Comparison of ENCODE assay signal across 13 mouse cellular contexts in the genomic region with DNA sequence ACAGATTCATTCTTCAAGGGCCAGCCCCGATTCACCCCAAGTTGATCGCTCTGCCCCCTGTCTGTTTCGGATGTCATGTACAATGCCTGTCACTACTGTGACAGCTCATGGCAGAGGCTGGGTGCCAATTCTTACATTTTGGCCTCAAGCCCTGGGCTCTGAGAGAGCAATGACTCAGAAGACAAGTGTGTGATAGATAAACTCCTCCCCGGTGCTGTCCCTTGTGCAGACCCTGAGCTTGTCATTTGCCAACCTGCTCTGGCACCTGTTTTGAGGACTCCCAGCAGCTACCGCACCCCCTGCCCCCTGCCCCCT.
DNase-seq lines count a peak whose midpoint lies in the region; ATAC-seq and TF ChIP-seq lines count a peak whose summit lies in the region.
"Had no signal": no experiment of that assay in that cellular context is flagged by ENCODE, and none has a peak within 500 bp of the region (broad histone marks: within the 10 kb centered on the region; RNA-seq: fewer than 3 reads in every experiment).

No protein-coding gene starts in this region.

- H3K4me2 ChIP-seq in forebrain, embryonic 15.5 days (replicated peaks), result no peak overlapping the region
- no peak overlapping the region for H3K4me2 ChIP-seq in stomach, postnatal 0 days (replicated peaks; ENCODE audit: low read depth)
- H3K4me2 ChIP-seq: midbrain, embryonic 13.5 days had no signal

- TF ChIP-seq POLR2A in kidney, adult 2 months (IDR thresholded peaks at IDR 0.05; ENCODE audit: low read depth, low read length), result no peak

- H3K9ac ChIP-seq in forebrain, embryonic 15.5 days (replicated peaks), result no peak overlapping the region
- no peak overlapping the region for H3K9ac ChIP-seq in stomach, postnatal 0 days (ENCODE audit: low read length)
- H3K9ac ChIP-seq: midbrain, embryonic 13.5 days had no signal

- no peaks in the 10 kb centered on the region for H3K36me3 ChIP-seq in forebrain, embryonic 15.5 days
- no peaks in the 10 kb centered on the region for H3K36me3 ChIP-seq in forebrain, embryonic 10.5 days (replicated peaks)
- no peaks in the 10 kb centered on the region for H3K36me3 ChIP-seq in kidney, adult 2 months (ENCODE audit: control insufficient read depth, insufficient read depth, low read length)
- H3K36me3 ChIP-seq in stomach, postnatal 0 days (ENCODE audit: control insufficient read depth, insufficient read depth, low read length), result no peaks in the 10 kb centered on the region
- H3K36me3 ChIP-seq: midbrain, embryonic 13.5 days had no signal

- peak; percentile 72 for ATAC-seq in forebrain, embryonic 15.5 days (replicated peaks)
- ATAC-seq in stomach, postnatal 0 days (ENCODE audit: low FRiP score, low TSS enrichment), result no peak
- ATAC-seq: midbrain, embryonic 13.5 days had no signal

- no peak overlapping the region for H3K4me3 ChIP-seq in forebrain, embryonic 15.5 days
- H3K4me3 ChIP-seq in forebrain, embryonic 10.5 days, result no peak overlapping the region
- no peak overlapping the region for H3K4me3 ChIP-seq in kidney, adult 2 months (ENCODE audit: insufficient read depth, low read depth, low read length)
- H3K4me3 ChIP-seq in stomach, postnatal 0 days (ENCODE audit: low read depth, low read length), result no peak overlapping the region
- H3K4me3 ChIP-seq: midbrain, embryonic 13.5 days had no signal

- no peak for DNase-seq in forebrain, embryonic 10.5 days (ENCODE audit: extremely low spot score, low spot score)
- DNase-seq in right cerebral cortex, postnatal 10 days (ENCODE audit: low spot score in 2 of 2), result peak; percentile 46 to 49
- no peak for DNase-seq in right cerebral cortex, postnatal 14 days
- DNase-seq in cerebellum, postnatal 14 days, result peak; percentile 80 to 88
- no peak for DNase-seq in kidney, adult 2 months
- no peak for DNase-seq in ovary, postnatal 36 days (ENCODE audit: low spot score)
- no peak for DNase-seq in stomach, postnatal 0 days (ENCODE audit: low spot score)
- DNase-seq: gastrocnemius, postnatal 36 days; kidney, adult 9 months; lung, adult 2 months; thymus, postnatal 36 days had no signal

- peak overlapping the region; percentile 27; the same call in 1 of the 2 replicates for H3K27ac ChIP-seq in forebrain, embryonic 15.5 days (replicated peaks)
- no peak overlapping the region for H3K27ac ChIP-seq in forebrain, embryonic 10.5 days
- no peak overlapping the region for H3K27ac ChIP-seq in kidney, adult 2 months (ENCODE audit: insufficient read depth, low read depth, low read length)
- H3K27ac ChIP-seq in stomach, postnatal 0 days (replicated peaks), result no peak overlapping the region

- TF ChIP-seq CTCF in kidney, adult 2 months (conservative IDR thresholded peaks at IDR 0.05; ENCODE audit: insufficient read depth, insufficient read length, low read depth, low read length), result no peak
- TF ChIP-seq CTCF in stomach, postnatal 0 days (IDR thresholded peaks at IDR 0.05; ENCODE audit: low read depth), result no peak

- H3K27me3 ChIP-seq in forebrain, embryonic 15.5 days, result no peaks in the 10 kb centered on the region
- H3K27me3 ChIP-seq in forebrain, embryonic 10.5 days (ENCODE audit: poor library complexity, severe bottlenecking), result peaks cover 23% of the 10 kb centered on the region
- no peaks in the 10 kb centered on the region for H3K27me3 ChIP-seq in kidney, adult 2 months (replicated peaks; ENCODE audit: control insufficient read depth, insufficient read depth, low read length)
- H3K27me3 ChIP-seq in stomach, postnatal 0 days (ENCODE audit: control insufficient read depth, insufficient read depth, low read length), result no peaks in the 10 kb centered on the region
- H3K27me3 ChIP-seq: midbrain, embryonic 13.5 days had no signal

- H3K4me1 ChIP-seq in forebrain, embryonic 15.5 days, result peaks cover 23% of the 10 kb centered on the region
- peaks cover 43% of the 10 kb centered on the region for H3K4me1 ChIP-seq in forebrain, embryonic 10.5 days
- H3K4me1 ChIP-seq in kidney, adult 2 months (ENCODE audit: control insufficient read depth, insufficient read depth, low read length), result no peaks in the 10 kb centered on the region
- no peaks in the 10 kb centered on the region for H3K4me1 ChIP-seq in stomach, postnatal 0 days (replicated peaks; ENCODE audit: control insufficient read depth, insufficient read depth)

- TF ChIP-seq EP300 in stomach, postnatal 0 days (optimal IDR thresholded peaks at IDR 0.05), result no peak

- H3K9me3 ChIP-seq in forebrain, embryonic 15.5 days, result no peaks in the 10 kb centered on the region
- H3K9me3 ChIP-seq in forebrain, embryonic 10.5 days, result no peaks in the 10 kb centered on the region
- no peaks in the 10 kb centered on the region for H3K9me3 ChIP-seq in stomach, postnatal 0 days (ENCODE audit: control insufficient read depth, low read length)
- H3K9me3 ChIP-seq: midbrain, embryonic 13.5 days had no signal

- WGBS in forebrain, embryonic 15.5 days, result 36% methylated on average over 5 of the region's 5 CpGs
- WGBS in forebrain, embryonic 10.5 days, result 78% methylated on average over 5 of the region's 5 CpGs
- 17% methylated on average over 5 of the region's 5 CpGs for WGBS in kidney, adult 2 months
- 64% methylated on average over 5 of the region's 5 CpGs for WGBS in stomach, postnatal 0 days

Comparison
In these comparisons a context has a peak if more than half of its experiments do, and no peak if none do; other contexts are left out.
1. DNase-seq: peak in right cerebral cortex, postnatal 10 days (2 of 2) and cerebellum, postnatal 14 days (2 of 2); none in forebrain, embryonic 10.5 days (single experiment), right cerebral cortex, postnatal 14 days (single experiment), kidney, adult 2 months (single experiment), ovary, postnatal 36 days (single experiment) and stomach, postnatal 0 days (single experiment).